Mouse (Mus musculus) liver, adult 2 months (tissue): ENCODE data around the gene Zfp652.

Experiments used
- CTCF ChIP-seq: fragments of 200-500 bp; IDR thresholded peaks from 2 replicates; pipeline ENCODE4 v1.5.1; 2011; ENCODE audit warnings: low read depth, low read length, control low read depth
- POLR2A ChIP-seq: fragments of 200-500 bp; IDR thresholded peaks from 2 replicates; pipeline ENCODE4 v1.6.1; 2011; ENCODE audit warnings: low read length, control low read depth; ENCODE audit not compliant: insufficient read depth; ENCODE audit errors: extremely low read depth

- no peak for TF ChIP-seq CTCF
- no peak for TF ChIP-seq POLR2A
These were observed 99.8 kb downstream of the Zfp652 start for GRCm38 (mm10) chr11:95812224-95812623.
